9 mouse cellular contexts compared by ENCODE assay signal in genomic region chrX:77409370-77409769, GRCm38 (mm10).
DNase-seq lines count a peak whose midpoint lies in the region; ATAC-seq and TF ChIP-seq lines count a peak whose summit lies in the region.
"Had no signal": no experiment of that assay in that cellular context is flagged by ENCODE, and none has a peak within 500 bp of the region (broad histone marks: within the 10 kb centered on the region; RNA-seq: fewer than 3 reads in every experiment).

No protein-coding gene starts in this region.

- H3K4me3 ChIP-seq in hindbrain, postnatal 0 days (ENCODE audit: low read length), result no peak overlapping the region
- no peak overlapping the region for H3K4me3 ChIP-seq in hindbrain, embryonic 11.5 days (ENCODE audit: low read depth, low read length)
- H3K4me3 ChIP-seq in midbrain, embryonic 11.5 days (ENCODE audit: low read depth, low read length), result no peak overlapping the region
- H3K4me3 ChIP-seq: limb, embryonic 13.5 days had no signal

- TF ChIP-seq CTCF in hindbrain, postnatal 0 days (IDR thresholded peaks at IDR 0.05; ENCODE audit: low read depth), result no peak

- no peaks in the 10 kb centered on the region for H3K4me1 ChIP-seq in hindbrain, postnatal 0 days (ENCODE audit: insufficient read depth, low read length)
- no peaks in the 10 kb centered on the region for H3K4me1 ChIP-seq in hindbrain, embryonic 11.5 days (replicated peaks; ENCODE audit: control insufficient read depth, insufficient read depth, low read length)
- H3K4me1 ChIP-seq in midbrain, embryonic 11.5 days (ENCODE audit: control insufficient read depth, insufficient read depth, low read length), result no peaks in the 10 kb centered on the region
- H3K4me1 ChIP-seq: limb, embryonic 13.5 days had no signal

- no peak overlapping the region for H3K27ac ChIP-seq in hindbrain, postnatal 0 days
- H3K27ac ChIP-seq in hindbrain, embryonic 11.5 days (ENCODE audit: low read depth, low read length), result no peak overlapping the region
- no peak overlapping the region for H3K27ac ChIP-seq in midbrain, embryonic 11.5 days (ENCODE audit: low read depth, low read length)
- H3K27ac ChIP-seq: limb, embryonic 13.5 days had no signal

- H3K9me3 ChIP-seq in hindbrain, postnatal 0 days (ENCODE audit: low read length), result no peaks in the 10 kb centered on the region
- no peaks in the 10 kb centered on the region for H3K9me3 ChIP-seq in hindbrain, embryonic 11.5 days (ENCODE audit: control insufficient read depth, low read length)
- no peaks in the 10 kb centered on the region for H3K9me3 ChIP-seq in midbrain, embryonic 11.5 days (ENCODE audit: control insufficient read depth, low read length)
- H3K9me3 ChIP-seq: limb, embryonic 13.5 days had no signal

- H3K27me3 ChIP-seq in hindbrain, postnatal 0 days (ENCODE audit: insufficient read depth, low read length), result no peaks in the 10 kb centered on the region
- H3K27me3 ChIP-seq in hindbrain, embryonic 11.5 days (ENCODE audit: control insufficient read depth, insufficient read depth, low read length), result no peaks in the 10 kb centered on the region
- H3K27me3 ChIP-seq in midbrain, embryonic 11.5 days (ENCODE audit: control insufficient read depth, insufficient read depth, low read length), result no peaks in the 10 kb centered on the region
- H3K27me3 ChIP-seq: limb, embryonic 13.5 days had no signal

- no peak overlapping the region for H3K9ac ChIP-seq in hindbrain, postnatal 0 days (replicated peaks; ENCODE audit: low read length)
- no peak overlapping the region for H3K9ac ChIP-seq in hindbrain, embryonic 11.5 days (ENCODE audit: low read depth, low read length)
- no peak overlapping the region for H3K9ac ChIP-seq in midbrain, embryonic 11.5 days (ENCODE audit: low read length)
- H3K9ac ChIP-seq: limb, embryonic 13.5 days had no signal

- no peaks in the 10 kb centered on the region for H3K36me3 ChIP-seq in hindbrain, postnatal 0 days (ENCODE audit: insufficient read depth, low read length)
- H3K36me3 ChIP-seq in hindbrain, embryonic 11.5 days (ENCODE audit: control insufficient read depth, insufficient read depth, low read length), result no peaks in the 10 kb centered on the region
- H3K36me3 ChIP-seq in midbrain, embryonic 11.5 days (ENCODE audit: control insufficient read depth, insufficient read depth, low read length), result no peaks in the 10 kb centered on the region
- H3K36me3 ChIP-seq: limb, embryonic 13.5 days had no signal

- DNase-seq in hindbrain, postnatal 0 days (ENCODE audit: low spot score), result peak; percentile 51
- DNase-seq in hindbrain, embryonic 11.5 days (ENCODE audit: low spot score), result no peak
- peak; percentile 72 for DNase-seq in cerebellum, adult 11-12 months
- DNase-seq in heart, adult 9 months (ENCODE audit: low spot score in 2 of 2), result peak; percentile 16 to 30
- DNase-seq in lung, postnatal 14 days, result peak; percentile 35
- no peak for DNase-seq in midbrain, embryonic 11.5 days (ENCODE audit: low spot score, missing footprints)
- DNase-seq in natural killer cell, adult 2 months (ENCODE audit: low spot score in 2 of 2), result no peak

- 49% methylated on average over 7 of the region's 7 CpGs for WGBS in hindbrain, postnatal 0 days
- 69% methylated on average over 7 of the region's 7 CpGs for WGBS in hindbrain, embryonic 11.5 days
- 72% methylated on average over 7 of the region's 7 CpGs for WGBS in midbrain, embryonic 11.5 days

- no peak overlapping the region for H3K4me2 ChIP-seq in hindbrain, postnatal 0 days (ENCODE audit: low read depth, low read length)
- no peak overlapping the region for H3K4me2 ChIP-seq in hindbrain, embryonic 11.5 days (replicated peaks; ENCODE audit: low read depth, low read length)
- H3K4me2 ChIP-seq in midbrain, embryonic 11.5 days, result no peak overlapping the region
- H3K4me2 ChIP-seq: limb, embryonic 13.5 days had no signal

- peak; percentile 70; the same call in 1 of the 2 replicates for ATAC-seq in hindbrain, postnatal 0 days
- ATAC-seq in hindbrain, embryonic 11.5 days (ENCODE audit: low FRiP score), result no peak
- no peak for ATAC-seq in midbrain, embryonic 11.5 days (ENCODE audit: low FRiP score)
- no peak for ATAC-seq in inflammation-experienced regulatory T-cells, adult 6 months

Comparison
In these comparisons a context has a peak if more than half of its experiments do, and no peak if none do; other contexts are left out.
1. DNase-seq: peak in hindbrain, postnatal 0 days (single experiment), cerebellum, adult 11-12 months (single experiment), heart, adult 9 months (2 of 2) and lung, postnatal 14 days (single experiment); none in hindbrain, embryonic 11.5 days (single experiment), midbrain, embryonic 11.5 days (single experiment) and natural killer cell, adult 2 months (0 of 2).